Mouse (Mus musculus): ENCODE data around the gene Rbfox1. TPM values are rescaled to one million over a fixed set of nuclear protein-coding genes. Genes with fewer than 3 reads are reported as not detected.

The Rbfox1 gene
- polyA plus RNA-seq, 1 experiment: not detected

DNA sequence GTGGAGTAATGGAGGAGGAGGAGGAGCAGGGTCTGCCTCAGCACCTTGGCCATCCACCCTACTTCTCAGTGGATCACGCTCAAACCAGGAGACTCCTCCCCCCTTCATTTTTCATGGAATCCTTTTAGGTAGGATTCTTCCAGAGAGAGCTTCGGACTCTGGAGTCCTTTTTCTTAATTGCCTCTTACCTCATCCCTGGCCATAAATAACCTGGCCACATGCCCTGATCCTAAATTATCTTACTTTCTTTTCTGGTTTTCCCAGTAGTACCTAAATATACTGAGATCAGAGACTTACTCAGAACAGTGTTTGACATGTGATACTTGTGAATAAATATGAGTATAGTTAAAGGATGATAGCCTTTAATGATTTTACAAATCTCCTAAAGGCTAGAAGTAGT, 1042.5 kb downstream of the Rbfox1 start:
- Histone ChIP-seq H3K27ac (ENCODE audit: insufficient read depth, low read length) (no peak overlapping the region), H3K9me3 (replicated peaks; ENCODE audit: control insufficient read depth, insufficient read depth, low read length, poor library complexity, severe bottlenecking) (no peaks in the 10 kb centered on the region), H3K4me3 (ENCODE audit: low read depth, low read length) (no peak overlapping the region), H3K27me3 (ENCODE audit: control insufficient read depth, insufficient read depth, low read length, poor library complexity, severe bottlenecking) (no peaks in the 10 kb centered on the region), H3K9ac (ENCODE audit: low read depth, poor library complexity, severe bottlenecking) (no peak overlapping the region), H3K4me1 (ENCODE audit: control insufficient read depth, insufficient read depth, low read length) (no peaks in the 10 kb centered on the region), H3K36me3 (ENCODE audit: control insufficient read depth, insufficient read depth, low read length, poor library complexity, severe bottlenecking) (no peaks in the 10 kb centered on the region)
- TF ChIP-seq POLR2A (IDR thresholded peaks at IDR 0.05; ENCODE audit: insufficient read depth, low read length) (no peak), CTCF (IDR thresholded peaks at IDR 0.05; ENCODE audit: low read depth, low read length) (no peak), EP300 (IDR thresholded peaks at IDR 0.05; ENCODE audit: insufficient read depth, low read depth, low read length) (no peak)

DNA sequence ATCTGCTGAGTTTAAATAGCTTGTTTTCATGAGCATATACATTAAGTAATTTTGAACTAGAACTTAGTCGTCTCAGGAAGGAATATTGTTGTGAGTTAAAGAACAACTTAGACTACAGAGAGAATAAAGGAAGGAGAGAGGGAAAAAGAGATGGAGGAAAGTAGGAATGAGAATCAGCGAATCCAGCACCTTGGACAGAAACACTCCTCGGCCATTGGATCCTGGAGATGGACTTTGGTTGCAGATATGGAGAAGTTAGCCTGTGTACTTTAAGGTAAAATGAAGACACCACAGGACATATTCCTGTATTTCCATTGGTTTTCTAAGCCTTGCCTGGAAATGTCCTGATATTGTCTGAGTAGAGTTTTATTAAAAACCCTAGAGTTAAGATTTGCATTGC, 1045.6 kb downstream of the Rbfox1 start:
- H3K9me3 ChIP-seq (replicated peaks; ENCODE audit: control insufficient read depth, insufficient read depth, low read length, poor library complexity, severe bottlenecking): no peaks in the 10 kb centered on the region
- no peaks in the 10 kb centered on the region for H3K27me3 ChIP-seq (ENCODE audit: control insufficient read depth, insufficient read depth, low read length, poor library complexity, severe bottlenecking)
- H3K4me1 ChIP-seq (ENCODE audit: control insufficient read depth, insufficient read depth, low read length): no peaks in the 10 kb centered on the region
- no peak overlapping the region for H3K27ac ChIP-seq (ENCODE audit: insufficient read depth, low read length)
- no peak overlapping the region for H3K4me3 ChIP-seq (ENCODE audit: low read depth, low read length)
- no peaks in the 10 kb centered on the region for H3K36me3 ChIP-seq (ENCODE audit: control insufficient read depth, insufficient read depth, low read length, poor library complexity, severe bottlenecking)
- TF ChIP-seq CTCF (IDR thresholded peaks at IDR 0.05; ENCODE audit: low read depth, low read length) (no peak), POLR2A (IDR thresholded peaks at IDR 0.05; ENCODE audit: insufficient read depth, low read length) (no peak), EP300 (IDR thresholded peaks at IDR 0.05; ENCODE audit: insufficient read depth, low read depth, low read length) (no peak)
- no peak overlapping the region for H3K9ac ChIP-seq (ENCODE audit: low read depth, poor library complexity, severe bottlenecking)

DNA sequence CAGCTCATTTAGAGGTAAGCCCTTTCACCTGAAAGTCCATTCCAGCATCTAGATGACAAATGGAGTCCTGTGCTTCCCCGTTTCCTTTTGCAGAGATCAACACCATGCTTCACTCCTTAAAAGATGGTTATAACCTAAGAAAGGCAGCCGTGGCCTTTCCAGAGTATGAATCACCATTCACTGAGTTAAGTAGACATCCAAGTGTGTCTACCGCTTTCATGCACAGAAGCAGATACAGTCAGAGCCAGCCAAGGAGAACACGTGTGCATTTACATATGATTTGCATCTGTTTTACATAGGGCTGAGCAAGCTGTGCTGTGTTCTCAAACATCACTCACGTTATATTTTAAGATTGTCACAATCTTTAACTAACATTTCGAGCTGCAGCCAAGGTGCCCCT, 1061.0 kb downstream of the Rbfox1 start:
- no peaks in the 10 kb centered on the region for H3K9me3 ChIP-seq (replicated peaks; ENCODE audit: control insufficient read depth, insufficient read depth, low read length, poor library complexity, severe bottlenecking)
- no peak for TF ChIP-seq EP300 (IDR thresholded peaks at IDR 0.05; ENCODE audit: insufficient read depth, low read depth, low read length)
- TF ChIP-seq CTCF (IDR thresholded peaks at IDR 0.05; ENCODE audit: low read depth, low read length): no peak
- TF ChIP-seq POLR2A (IDR thresholded peaks at IDR 0.05; ENCODE audit: insufficient read depth, low read length): no peak
- no peak overlapping the region for H3K4me3 ChIP-seq (ENCODE audit: low read depth, low read length)

GRCm38 (mm10) chr16:6949666-6950065, 1064.5 kb downstream of the Rbfox1 start:
- no peak overlapping the region for H3K4me3 ChIP-seq (ENCODE audit: low read depth, low read length)

More for the DNA sequence above, 1061.0 kb downstream of the Rbfox1 start:
- Histone ChIP-seq H3K9ac (ENCODE audit: low read depth, poor library complexity, severe bottlenecking) (no peak overlapping the region), H3K4me1 (ENCODE audit: control insufficient read depth, insufficient read depth, low read length) (no peaks in the 10 kb centered on the region), H3K36me3 (ENCODE audit: control insufficient read depth, insufficient read depth, low read length, poor library complexity, severe bottlenecking) (no peaks in the 10 kb centered on the region), H3K27ac (ENCODE audit: insufficient read depth, low read length) (no peak overlapping the region), H3K27me3 (ENCODE audit: control insufficient read depth, insufficient read depth, low read length, poor library complexity, severe bottlenecking) (no peaks in the 10 kb centered on the region)

DNA sequence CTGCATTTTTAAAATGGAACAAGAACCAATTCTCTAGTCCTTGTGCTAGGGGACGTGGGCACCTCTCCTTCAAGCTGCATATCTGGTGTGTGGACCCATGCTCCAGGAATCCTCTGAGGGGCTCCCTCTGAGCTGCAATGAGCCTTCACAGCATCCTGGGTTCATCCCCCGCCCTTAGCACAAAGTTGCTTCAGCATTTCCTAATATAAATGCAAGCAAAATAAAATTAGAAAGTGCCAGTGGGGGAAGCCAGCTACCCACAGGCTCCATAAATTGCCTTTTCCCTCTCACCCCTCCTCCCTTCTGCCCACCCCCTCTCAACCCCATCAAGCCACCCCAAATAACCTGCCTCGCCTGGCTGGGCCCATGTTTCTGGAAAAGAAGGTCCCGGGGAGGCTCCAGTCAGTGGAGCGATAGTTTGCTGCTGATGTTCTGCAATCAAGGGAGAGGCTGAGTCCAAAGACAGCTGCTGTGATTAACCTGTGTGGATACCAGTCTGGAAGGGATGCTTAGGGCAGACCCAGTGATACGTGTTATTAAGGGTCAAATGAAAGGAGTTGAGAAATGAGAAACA, 1070.0 kb downstream of the Rbfox1 start:
- Histone ChIP-seq H3K27ac (ENCODE audit: insufficient read depth, low read length) (no peak overlapping the region), H3K4me3 (ENCODE audit: low read depth, low read length) (no peak overlapping the region), H3K27me3 (ENCODE audit: control insufficient read depth, insufficient read depth, low read length, poor library complexity, severe bottlenecking) (no peaks in the 10 kb centered on the region; the same call in 1 of the 2 replicates), H3K9ac (ENCODE audit: low read depth, poor library complexity, severe bottlenecking) (no peak overlapping the region), H3K4me1 (ENCODE audit: control insufficient read depth, insufficient read depth, low read length) (no peaks in the 10 kb centered on the region), H3K36me3 (ENCODE audit: control insufficient read depth, insufficient read depth, low read length, poor library complexity, severe bottlenecking) (no peaks in the 10 kb centered on the region), H3K9me3 (replicated peaks; ENCODE audit: control insufficient read depth, insufficient read depth, low read length, poor library complexity, severe bottlenecking) (no peaks in the 10 kb centered on the region)
- TF ChIP-seq POLR2A (IDR thresholded peaks at IDR 0.05; ENCODE audit: insufficient read depth, low read length) (no peak), CTCF (IDR thresholded peaks at IDR 0.05; ENCODE audit: low read depth, low read length) (no peak), EP300 (IDR thresholded peaks at IDR 0.05; ENCODE audit: insufficient read depth, low read depth, low read length) (no peak)

More at GRCm38 (mm10) chr16:6949666-6950065, 1064.5 kb downstream of the Rbfox1 start:
- Histone ChIP-seq H3K27ac (ENCODE audit: insufficient read depth, low read length) (no peak overlapping the region), H3K9ac (ENCODE audit: low read depth, poor library complexity, severe bottlenecking) (no peak overlapping the region), H3K4me1 (ENCODE audit: control insufficient read depth, insufficient read depth, low read length) (no peaks in the 10 kb centered on the region), H3K36me3 (ENCODE audit: control insufficient read depth, insufficient read depth, low read length, poor library complexity, severe bottlenecking) (no peaks in the 10 kb centered on the region), H3K9me3 (replicated peaks; ENCODE audit: control insufficient read depth, insufficient read depth, low read length, poor library complexity, severe bottlenecking) (no peaks in the 10 kb centered on the region), H3K27me3 (ENCODE audit: control insufficient read depth, insufficient read depth, low read length, poor library complexity, severe bottlenecking) (no peaks in the 10 kb centered on the region)
- TF ChIP-seq CTCF (IDR thresholded peaks at IDR 0.05; ENCODE audit: low read depth, low read length) (no peak), EP300 (IDR thresholded peaks at IDR 0.05; ENCODE audit: insufficient read depth, low read depth, low read length) (no peak), POLR2A (IDR thresholded peaks at IDR 0.05; ENCODE audit: insufficient read depth, low read length) (no peak)

DNA sequence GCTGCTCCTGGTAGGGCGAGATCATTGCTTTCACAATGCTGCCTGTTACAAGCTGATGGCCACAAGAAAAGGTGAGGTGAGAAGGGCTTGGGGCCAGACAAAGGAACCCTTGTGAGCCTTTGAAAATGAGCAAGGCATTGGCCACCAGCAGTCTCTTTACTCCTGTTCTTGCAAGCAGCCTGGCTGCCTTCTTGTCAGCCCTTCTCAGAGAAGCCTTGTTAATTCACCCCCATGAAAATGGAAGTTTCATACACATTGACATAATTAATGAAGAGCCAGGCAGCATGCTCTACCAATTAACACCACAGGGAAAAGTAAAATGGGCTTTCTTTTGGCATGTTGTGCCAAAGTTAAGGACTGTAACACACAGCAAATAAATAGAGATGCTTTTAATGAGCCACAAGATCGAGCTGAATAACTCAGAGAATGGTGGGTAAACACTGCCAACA, 1076.8 kb downstream of the Rbfox1 start:
- H3K27ac ChIP-seq (ENCODE audit: insufficient read depth, low read length): no peak overlapping the region

More for the DNA sequence above, 1076.8 kb downstream of the Rbfox1 start:
- H3K27me3 ChIP-seq (ENCODE audit: control insufficient read depth, insufficient read depth, low read length, poor library complexity, severe bottlenecking): peaks cover 8% of the 10 kb centered on the region
- no peaks in the 10 kb centered on the region for H3K36me3 ChIP-seq (ENCODE audit: control insufficient read depth, insufficient read depth, low read length, poor library complexity, severe bottlenecking)
- H3K4me3 ChIP-seq (ENCODE audit: low read depth, low read length): no peak overlapping the region
- H3K9me3 ChIP-seq (replicated peaks; ENCODE audit: control insufficient read depth, insufficient read depth, low read length, poor library complexity, severe bottlenecking): no peaks in the 10 kb centered on the region
- peaks cover 2% of the 10 kb centered on the region for H3K4me1 ChIP-seq (ENCODE audit: control insufficient read depth, insufficient read depth, low read length)
- TF ChIP-seq EP300 (IDR thresholded peaks at IDR 0.05; ENCODE audit: insufficient read depth, low read depth, low read length): no peak
- TF ChIP-seq POLR2A (IDR thresholded peaks at IDR 0.05; ENCODE audit: insufficient read depth, low read length): no peak
- no peak for TF ChIP-seq CTCF (IDR thresholded peaks at IDR 0.05; ENCODE audit: low read depth, low read length)
- no peak overlapping the region for H3K9ac ChIP-seq (ENCODE audit: low read depth, poor library complexity, severe bottlenecking)
